Mouse (Mus musculus) neural tube, embryonic 14.5 days (tissue): ENCODE results near the gene Mcu. TPM values are rescaled to one million over a fixed set of nuclear protein-coding genes. Genes with fewer than 3 reads are reported as not detected.

Source experiments
- ATAC-seq: fragments of 200-750 bp; cut with Nextera tagmentation; 2 replicates; pipeline ENCODE4 v1.8.0; 2017; ENCODE audit warnings: low read depth, mild to moderate bottlenecking, moderate TSS enrichment, moderate library complexity
- H3K27ac ChIP-seq: fragments of 300-500 bp; sonication (generic); 2 replicates; pipeline ENCODE4 v1.5.1; 2014; ENCODE audit warnings: low read depth, mild to moderate bottlenecking, control low read depth, low read length, moderate library complexity, mixed read lengths
- H3K27me3 ChIP-seq: fragments of 300-500 bp; sonication (generic); 2 replicates; pipeline ENCODE4 v1.6.1; 2014; ENCODE audit warnings: low read length; ENCODE audit not compliant: control insufficient read depth, insufficient read depth
- H3K36me3 ChIP-seq: fragments of 300-500 bp; sonication (generic); 2 replicates; pipeline ENCODE4 v1.6.1; 2014; ENCODE audit warnings: low read length, mixed read lengths; ENCODE audit not compliant: control insufficient read depth, insufficient read depth
- H3K4me1 ChIP-seq: fragments of 300-500 bp; sonication (generic); 2 replicates; pipeline ENCODE4 v1.6.1; 2014; ENCODE audit warnings: low read length; ENCODE audit not compliant: control insufficient read depth, insufficient read depth
- H3K4me2 ChIP-seq: fragments of 300-500 bp; sonication (generic); 2 replicates; pipeline ENCODE4 v1.6.1; 2014; ENCODE audit warnings: mild to moderate bottlenecking, low read depth, low read length, control low read depth
- H3K4me3 ChIP-seq: fragments of 300-500 bp; sonication (generic); 2 replicates; pipeline ENCODE4 v1.5.1; 2014; ENCODE audit warnings: low read depth, low read length, control low read depth, mixed read lengths
- H3K9ac ChIP-seq: fragments of 300-500 bp; sonication (generic); replicated peaks from 2 replicates; pipeline ENCODE4 v1.6.1; 2014; ENCODE audit warnings: low read depth, mild to moderate bottlenecking, control low read depth, low read length, mixed read lengths
- H3K9me3 ChIP-seq: fragments of 300-500 bp; sonication (generic); 2 replicates; pipeline ENCODE4 v1.6.1; 2016; ENCODE audit warnings: low read length; ENCODE audit not compliant: control insufficient read depth
- WGBS: fragments of 180-500 bp; shearing (Covaris S2); extraction: QIAGEN DNeasy Blood & Tissue Kit; methylation state at CpG from one replicate; pipeline ENCODE4 v1.1.7; 2014; 5-methylcytosine and 5-hydroxymethylcytosine counted together
- polyA plus RNA-seq: library from polyadenylated mRNA; unstranded; fragments of >200 nt; fragmentation: Nextera tagmentation; extraction: Ambion mirVana; gene quantifications from 2 replicates; pipeline ENCODE4 v1.2.1, GENCODE M21; 2014

The Mcu gene
- polyA plus RNA-seq, 1 experiment from 2014 or later = 53.0 TPM

- no peak for ATAC-seq
Observed at GRCm38 (mm10) chr10:59487351-59487750, 129.1 kb downstream of the Mcu start.

GRCm38 (mm10) chr10:59484318-59484717 is 132.2 kb downstream of the Mcu start:
- no peaks in the 10 kb centered on the region for H3K4me1 ChIP-seq
- H3K4me3 ChIP-seq = no peak overlapping the region
- peak overlapping the region; percentile 35; the same call in 1 of the 2 replicates for H3K27ac ChIP-seq
- H3K4me2 ChIP-seq = no peak overlapping the region
- no peaks in the 10 kb centered on the region for H3K36me3 ChIP-seq
- H3K27me3 ChIP-seq = no peaks in the 10 kb centered on the region
- H3K9me3 ChIP-seq = no peaks in the 10 kb centered on the region
- no peak overlapping the region for H3K9ac ChIP-seq
- 71% methylated on average over 6 of the region's 6 CpGs for WGBS
- ATAC-seq = no peak

More at GRCm38 (mm10) chr10:59487351-59487750, 129.1 kb downstream of the Mcu start:
- no peak overlapping the region for H3K9ac ChIP-seq
- no peak overlapping the region for H3K27ac ChIP-seq
- no peak overlapping the region for H3K4me3 ChIP-seq
- no peaks in the 10 kb centered on the region for H3K4me1 ChIP-seq
- WGBS = 85% methylated on average over 2 of the region's 2 CpGs
- no peaks in the 10 kb centered on the region for H3K27me3 ChIP-seq
- no peaks in the 10 kb centered on the region for H3K9me3 ChIP-seq
- no peak overlapping the region for H3K4me2 ChIP-seq
- H3K36me3 ChIP-seq = no peaks in the 10 kb centered on the region

DNA sequence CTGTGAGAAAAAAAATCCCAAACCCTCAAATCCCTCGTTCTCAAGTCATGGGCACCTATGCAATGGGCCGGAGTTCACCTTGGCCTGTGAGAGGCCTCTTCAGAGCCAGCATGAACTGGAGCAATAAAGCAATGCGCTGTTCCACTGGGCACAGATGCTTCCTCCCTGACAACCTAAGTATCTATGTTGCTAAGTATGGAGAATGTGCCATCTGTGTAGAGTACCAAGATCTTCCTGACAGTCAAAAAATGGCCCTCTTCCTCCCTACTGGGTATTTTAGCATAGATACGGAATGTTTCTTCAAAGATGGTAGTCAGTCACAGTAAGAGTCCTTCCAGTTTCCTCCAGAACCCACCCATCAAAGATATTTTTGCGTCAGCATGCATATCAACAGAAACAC is 135.1 kb downstream of the Mcu start:
- no peak overlapping the region for H3K4me3 ChIP-seq
- no peak overlapping the region for H3K4me2 ChIP-seq
- no peaks in the 10 kb centered on the region for H3K36me3 ChIP-seq
- H3K9me3 ChIP-seq = no peaks in the 10 kb centered on the region; the same call in 1 of the 2 replicates
- H3K27me3 ChIP-seq = no peaks in the 10 kb centered on the region
- no peak overlapping the region for H3K9ac ChIP-seq
- no peak overlapping the region for H3K27ac ChIP-seq
- no peaks in the 10 kb centered on the region for H3K4me1 ChIP-seq
- no peak for ATAC-seq
- WGBS = 92% methylated on average over 5 of the region's 5 CpGs

- no peak overlapping the region for H3K4me2 ChIP-seq
- no peaks in the 10 kb centered on the region for H3K36me3 ChIP-seq
- H3K4me3 ChIP-seq = no peak overlapping the region
- no peaks in the 10 kb centered on the region for H3K27me3 ChIP-seq
- no peak for ATAC-seq
- WGBS = 79% methylated on average over 5 of the region's 5 CpGs
- no peaks in the 10 kb centered on the region for H3K9me3 ChIP-seq
- no peak overlapping the region for H3K27ac ChIP-seq
- no peaks in the 10 kb centered on the region for H3K4me1 ChIP-seq
- no peak overlapping the region for H3K9ac ChIP-seq
Observed at GRCm38 (mm10) chr10:59470451-59470850, 146.0 kb downstream of the Mcu start.

DNA sequence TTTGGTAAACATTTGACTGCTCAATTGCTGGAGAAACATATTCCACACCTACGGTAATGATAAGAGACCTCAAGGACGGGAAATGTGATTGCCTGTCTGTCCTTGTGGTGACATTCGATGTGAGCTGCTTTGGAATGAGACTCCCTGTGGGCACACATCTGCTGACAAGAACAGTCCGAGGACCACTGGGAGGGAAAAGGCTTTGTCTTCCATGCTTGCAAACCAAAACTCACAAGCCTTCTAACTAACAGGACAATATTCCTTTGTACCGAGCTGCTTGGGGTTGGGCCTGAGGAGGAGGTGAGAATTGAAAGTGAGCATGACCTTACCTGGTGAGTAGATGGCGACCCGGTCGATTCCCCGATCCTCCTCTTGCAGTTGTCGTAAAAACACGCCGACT is 149.2 kb downstream of the Mcu start:
- H3K9ac ChIP-seq = no peak overlapping the region
- H3K4me3 ChIP-seq = no peak overlapping the region
- H3K27ac ChIP-seq = no peak overlapping the region
- H3K4me1 ChIP-seq = no peaks in the 10 kb centered on the region
- H3K27me3 ChIP-seq = no peaks in the 10 kb centered on the region
- H3K9me3 ChIP-seq = no peaks in the 10 kb centered on the region
- H3K4me2 ChIP-seq = no peak overlapping the region
- ATAC-seq = no peak
- 84% methylated on average over 12 of the region's 12 CpGs for WGBS
- H3K36me3 ChIP-seq = no peaks in the 10 kb centered on the region

- Histone ChIP-seq H3K4me3 (no peak overlapping the region), H3K4me1 (no peaks in the 10 kb centered on the region), H3K4me2 (no peak overlapping the region), H3K27ac (no peak overlapping the region), H3K9ac (no peak overlapping the region), H3K9me3 (no peaks in the 10 kb centered on the region), H3K27me3 (no peaks in the 10 kb centered on the region), H3K36me3 (no peaks in the 10 kb centered on the region)
- no peak for ATAC-seq
- 88% methylated on average over 4 of the region's 4 CpGs for WGBS
Observed at GRCm38 (mm10) chr10:59466626-59467025, 149.9 kb downstream of the Mcu start.

DNA sequence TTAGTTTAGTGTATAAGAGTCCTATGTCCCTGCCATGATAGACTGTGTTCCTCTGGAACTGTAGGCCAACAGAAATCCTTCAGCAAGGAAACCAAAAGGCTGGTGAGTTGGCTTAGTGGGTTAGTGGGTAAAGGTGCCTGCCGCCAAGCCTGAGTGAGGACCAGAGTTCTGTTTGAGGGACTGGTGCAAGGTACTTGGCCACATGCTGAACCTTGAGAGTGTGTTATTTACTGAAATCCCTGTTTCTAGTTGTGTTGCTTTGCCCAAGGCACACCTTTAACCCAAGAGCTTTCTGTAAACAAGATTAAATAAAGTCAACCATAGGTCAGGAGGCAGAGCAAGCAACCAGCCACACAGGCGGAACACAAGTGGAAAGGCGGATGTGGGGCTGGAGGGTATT is 150.9 kb downstream of the Mcu start:
- no peak overlapping the region for H3K9ac ChIP-seq
- no peak for ATAC-seq
- H3K4me1 ChIP-seq = no peaks in the 10 kb centered on the region
- no peak overlapping the region for H3K4me2 ChIP-seq
- no peaks in the 10 kb centered on the region for H3K27me3 ChIP-seq
- no peak overlapping the region for H3K4me3 ChIP-seq
- no peaks in the 10 kb centered on the region for H3K36me3 ChIP-seq
- no peaks in the 10 kb centered on the region for H3K9me3 ChIP-seq
- H3K27ac ChIP-seq = no peak overlapping the region
- WGBS = 86% methylated on average over 3 of the region's 3 CpGs

- H3K4me3 ChIP-seq = no peak overlapping the region
- no peaks in the 10 kb centered on the region for H3K27me3 ChIP-seq
- no peaks in the 10 kb centered on the region for H3K4me1 ChIP-seq
- H3K36me3 ChIP-seq = no peaks in the 10 kb centered on the region
- no peak for ATAC-seq
- H3K4me2 ChIP-seq = no peak overlapping the region
- H3K9me3 ChIP-seq = no peaks in the 10 kb centered on the region
- H3K27ac ChIP-seq = no peak overlapping the region
- no peak overlapping the region for H3K9ac ChIP-seq
- 79% methylated on average over 6 of the region's 6 CpGs for WGBS
Observed at GRCm38 (mm10) chr10:59462307-59462706, 154.2 kb downstream of the Mcu start.

DNA sequence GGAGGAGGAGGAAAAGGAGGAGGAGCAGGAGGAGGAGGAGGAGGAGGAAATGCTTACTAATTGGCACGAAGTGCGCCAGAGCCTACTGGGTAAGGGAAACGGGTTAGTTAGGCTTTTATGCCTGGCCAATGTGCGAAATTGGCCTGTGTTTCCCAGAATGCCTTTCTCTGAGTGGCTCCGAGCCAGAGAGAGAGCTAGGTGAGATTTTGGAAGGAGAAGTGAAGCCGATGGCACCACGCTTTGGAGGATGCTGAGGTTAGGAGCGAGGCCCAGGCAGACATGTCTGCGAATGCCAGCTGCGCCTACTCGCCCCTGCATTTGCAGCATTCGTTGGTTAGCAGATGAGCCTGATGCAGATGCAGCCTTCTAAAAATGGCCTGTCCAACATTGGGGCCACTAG is 156.7 kb downstream of the Mcu start:
- H3K4me3 ChIP-seq = no peak overlapping the region
- 85% methylated on average over 12 of the region's 12 CpGs for WGBS
- ATAC-seq = no peak
- no peak overlapping the region for H3K4me2 ChIP-seq
- H3K27ac ChIP-seq = no peak overlapping the region
- H3K9ac ChIP-seq = no peak overlapping the region
- H3K36me3 ChIP-seq = no peaks in the 10 kb centered on the region
- H3K9me3 ChIP-seq = no peaks in the 10 kb centered on the region
- no peaks in the 10 kb centered on the region for H3K4me1 ChIP-seq
- H3K27me3 ChIP-seq = no peaks in the 10 kb centered on the region

DNA sequence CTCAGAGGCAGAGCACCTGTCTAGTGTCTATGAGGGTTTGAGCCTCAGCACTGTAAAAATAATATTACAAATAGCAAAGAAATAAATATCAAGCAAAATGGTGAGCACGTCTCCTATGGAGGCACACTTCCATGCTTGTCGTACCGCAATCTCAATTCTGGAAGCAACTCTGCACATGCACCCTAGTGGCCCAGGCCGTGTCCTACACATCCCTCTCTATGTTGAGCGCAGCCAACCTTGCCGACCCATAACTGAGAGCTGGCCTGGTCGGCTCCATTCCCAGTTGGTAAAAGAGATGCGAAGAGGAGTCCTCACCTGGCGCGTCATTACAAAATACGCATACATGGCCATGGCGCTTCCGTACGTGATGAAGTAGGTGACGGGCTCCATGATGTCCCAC is 161.9 kb downstream of the Mcu start:
- Histone ChIP-seq H3K27ac (no peak overlapping the region), H3K27me3 (no peaks in the 10 kb centered on the region), H3K9me3 (no peaks in the 10 kb centered on the region), H3K9ac (no peak overlapping the region), H3K4me2 (no peak overlapping the region), H3K36me3 (no peaks in the 10 kb centered on the region), H3K4me1 (no peaks in the 10 kb centered on the region), H3K4me3 (no peak overlapping the region)
- ATAC-seq = no peak
- WGBS = 97% methylated on average over 15 of the region's 15 CpGs
